Comparison of ENCODE assay signal across 9 mouse cellular contexts in genomic region chr7:25625594-25626250, GRCm38 (mm10). TPM values are rescaled to one million over a fixed set of nuclear protein-coding genes. Genes with fewer than 3 reads are reported as not detected.
DNase-seq lines count a peak whose midpoint lies in the region; ATAC-seq lines count a peak whose summit lies in the region.
"Had no signal": no experiment of that assay in that cellular context is flagged by ENCODE, and none has a peak within 500 bp of the region (broad histone marks: within the 10 kb centered on the region; RNA-seq: fewer than 3 reads in every experiment).

No protein-coding gene starts in this region.

- 81% methylated on average over 10 of the region's 10 CpGs for WGBS in intestine, embryonic 14.5 days
- 80% methylated on average over 10 of the region's 10 CpGs for WGBS in intestine, embryonic 16.5 days
- 72% methylated on average over 10 of the region's 10 CpGs for WGBS in embryonic facial prominence, embryonic 15.5 days
- 77% methylated on average over 10 of the region's 10 CpGs for WGBS in hindbrain, embryonic 13.5 days

- no peak overlapping the region for H3K4me3 ChIP-seq in intestine, embryonic 14.5 days (ENCODE audit: low read depth, low read length)
- H3K4me3 ChIP-seq in intestine, embryonic 16.5 days (ENCODE audit: low read length), result no peak overlapping the region
- no peak overlapping the region for H3K4me3 ChIP-seq in embryonic facial prominence, embryonic 15.5 days (replicated peaks)
- no peak overlapping the region for H3K4me3 ChIP-seq in hindbrain, embryonic 13.5 days
- H3K4me3 ChIP-seq: liver, embryonic 13.5 days had no signal

- H3K4me1 ChIP-seq in intestine, embryonic 14.5 days (replicated peaks; ENCODE audit: control insufficient read depth, insufficient read depth, low read length), result peaks cover 15% of the 10 kb centered on the region
- H3K4me1 ChIP-seq in intestine, embryonic 16.5 days (ENCODE audit: control insufficient read depth, insufficient read depth, low read length), result peaks cover 24% of the 10 kb centered on the region
- peaks cover 35% of the 10 kb centered on the region for H3K4me1 ChIP-seq in embryonic facial prominence, embryonic 15.5 days
- peaks cover 20% of the 10 kb centered on the region for H3K4me1 ChIP-seq in hindbrain, embryonic 13.5 days (replicated peaks)

- H3K4me2 ChIP-seq in intestine, embryonic 14.5 days (ENCODE audit: low read length), result no peak overlapping the region
- no peak overlapping the region for H3K4me2 ChIP-seq in intestine, embryonic 16.5 days (ENCODE audit: low read depth, low read length)
- no peak overlapping the region for H3K4me2 ChIP-seq in embryonic facial prominence, embryonic 15.5 days (replicated peaks)
- H3K4me2 ChIP-seq in hindbrain, embryonic 13.5 days, result no peak overlapping the region

- no peak for ATAC-seq in intestine, embryonic 14.5 days (replicated peaks; ENCODE audit: low FRiP score, low TSS enrichment, low read depth)
- ATAC-seq in intestine, embryonic 16.5 days, result no peak
- ATAC-seq in embryonic facial prominence, embryonic 15.5 days (ENCODE audit: insufficient number of reproducible peaks, low FRiP score, low TSS enrichment, low read depth), result no peak
- ATAC-seq in hindbrain, embryonic 13.5 days (ENCODE audit: low FRiP score), result no peak

- no peaks in the 10 kb centered on the region for H3K9me3 ChIP-seq in intestine, embryonic 14.5 days (ENCODE audit: control insufficient read depth, low read length)
- H3K9me3 ChIP-seq in intestine, embryonic 16.5 days (ENCODE audit: control insufficient read depth, low read length), result no peaks in the 10 kb centered on the region
- H3K9me3 ChIP-seq in embryonic facial prominence, embryonic 15.5 days (replicated peaks), result no peaks in the 10 kb centered on the region
- H3K9me3 ChIP-seq in hindbrain, embryonic 13.5 days, result no peaks in the 10 kb centered on the region
- H3K9me3 ChIP-seq: liver, embryonic 13.5 days had no signal

- DNase-seq in intestine, embryonic 14.5 days (ENCODE audit: low spot score), result peak; percentile 62
- peak; percentile 40 for DNase-seq in MEL-GATA-1-ER (ENCODE audit: extremely low read depth, low read depth)
- peak; percentile 56 for DNase-seq in lung, postnatal 36 days
- DNase-seq in right cerebral cortex, adult 18-20 months, result no peak
- DNase-seq in gastrocnemius, postnatal 10 days, result no peak
- DNase-seq: liver, embryonic 13.5 days had no signal

- H3K9ac ChIP-seq in intestine, embryonic 14.5 days (ENCODE audit: low read length), result no peak overlapping the region
- no peak overlapping the region for H3K9ac ChIP-seq in intestine, embryonic 16.5 days (ENCODE audit: low read depth, low read length)
- no peak overlapping the region for H3K9ac ChIP-seq in embryonic facial prominence, embryonic 15.5 days
- no peak overlapping the region for H3K9ac ChIP-seq in hindbrain, embryonic 13.5 days

- no peak overlapping the region for H3K27ac ChIP-seq in intestine, embryonic 14.5 days (ENCODE audit: low read depth)
- H3K27ac ChIP-seq in intestine, embryonic 16.5 days (ENCODE audit: low read length), result no peak overlapping the region
- peak overlapping the region; percentile 66; the same call in 1 of the 2 replicates for H3K27ac ChIP-seq in embryonic facial prominence, embryonic 15.5 days (replicated peaks)
- no peak overlapping the region for H3K27ac ChIP-seq in hindbrain, embryonic 13.5 days

- no peaks in the 10 kb centered on the region for H3K27me3 ChIP-seq in intestine, embryonic 14.5 days (replicated peaks; ENCODE audit: control insufficient read depth, insufficient read depth, low read length)
- H3K27me3 ChIP-seq in intestine, embryonic 16.5 days (replicated peaks; ENCODE audit: control insufficient read depth, insufficient read depth, low read length), result no peaks in the 10 kb centered on the region
- H3K27me3 ChIP-seq in embryonic facial prominence, embryonic 15.5 days, result no peaks in the 10 kb centered on the region
- peaks cover 36% of the 10 kb centered on the region for H3K27me3 ChIP-seq in hindbrain, embryonic 13.5 days

- H3K36me3 ChIP-seq in intestine, embryonic 14.5 days (ENCODE audit: control insufficient read depth, insufficient read depth, low read length), result peaks cover 47% of the 10 kb centered on the region
- peaks cover 16% of the 10 kb centered on the region; the same call in 1 of the 2 replicates for H3K36me3 ChIP-seq in intestine, embryonic 16.5 days (ENCODE audit: control insufficient read depth, insufficient read depth, low read length)
- peaks cover 37% of the 10 kb centered on the region for H3K36me3 ChIP-seq in embryonic facial prominence, embryonic 15.5 days
- H3K36me3 ChIP-seq in hindbrain, embryonic 13.5 days, result peaks cover 72% of the 10 kb centered on the region

RNA-seq across cellular contexts. Expression of gene B3gnt8, which starts 0.7 kb away (rescaled TPM):
- 3.9 and 5.4 TPM in 2 replicates for polyA plus RNA-seq in intestine, embryonic 14.5 days (2014; fragmentation: Nextera tagmentation; extraction: Ambion mirVana)
- 6.8 and 7.5 TPM in 2 replicates for polyA plus RNA-seq in intestine, embryonic 16.5 days (2015; fragmentation: Nextera tagmentation; extraction: Ambion mirVana)
- 13.5 and 13.8 TPM in 2 replicates for polyA plus RNA-seq in embryonic facial prominence, embryonic 15.5 days (2015; fragmentation: Nextera tagmentation; extraction: Ambion mirVana)
- polyA plus RNA-seq in hindbrain, embryonic 13.5 days (2015; fragmentation: Nextera tagmentation; extraction: Ambion mirVana), result 1.0 and 1.2 TPM in 2 replicates
- 1 to 10 TPM; 1.9 to 2.5 TPM for total RNA-seq in gastrocnemius, postnatal 10 days (2021)

RNA-seq across cellular contexts. Expression of gene Dmac2, which starts 6.5 kb away (rescaled TPM):
- polyA plus RNA-seq in intestine, embryonic 14.5 days (2014; fragmentation: Nextera tagmentation; extraction: Ambion mirVana), result 40.9 and 43.4 TPM in 2 replicates
- polyA plus RNA-seq in intestine, embryonic 16.5 days (2015; fragmentation: Nextera tagmentation; extraction: Ambion mirVana), result 41.8 and 43.4 TPM in 2 replicates
- polyA plus RNA-seq in embryonic facial prominence, embryonic 15.5 days (2015; fragmentation: Nextera tagmentation; extraction: Ambion mirVana), result 30.6 and 33.8 TPM in 2 replicates
- 35.8 and 42.6 TPM in 2 replicates for polyA plus RNA-seq in hindbrain, embryonic 13.5 days (2015; fragmentation: Nextera tagmentation; extraction: Ambion mirVana)
- 10 to 100 TPM; 24.8 to 24.9 TPM for total RNA-seq in gastrocnemius, postnatal 10 days (2021)

RNA-seq across cellular contexts. Expression of gene Erich4, which starts 10.0 kb away (rescaled TPM):
- 0.60 and 1.1 TPM in 2 replicates for polyA plus RNA-seq in intestine, embryonic 14.5 days (2014; fragmentation: Nextera tagmentation; extraction: Ambion mirVana)
- 31.8 and 43.6 TPM in 2 replicates for polyA plus RNA-seq in intestine, embryonic 16.5 days (2015; fragmentation: Nextera tagmentation; extraction: Ambion mirVana)
- not detected in 2 replicates for polyA plus RNA-seq in embryonic facial prominence, embryonic 15.5 days (2015; fragmentation: Nextera tagmentation; extraction: Ambion mirVana)
- not detected in 2 replicates for polyA plus RNA-seq in hindbrain, embryonic 13.5 days (2015; fragmentation: Nextera tagmentation; extraction: Ambion mirVana)
- not detected for total RNA-seq in gastrocnemius, postnatal 10 days (2021)

RNA-seq across cellular contexts. Expression of gene Bckdha, which starts 33.1 kb away (rescaled TPM):
- 44.1 and 48.7 TPM in 2 replicates for polyA plus RNA-seq in intestine, embryonic 14.5 days (2014; fragmentation: Nextera tagmentation; extraction: Ambion mirVana)
- 49.3 and 50.9 TPM in 2 replicates for polyA plus RNA-seq in intestine, embryonic 16.5 days (2015; fragmentation: Nextera tagmentation; extraction: Ambion mirVana)
- polyA plus RNA-seq in embryonic facial prominence, embryonic 15.5 days (2015; fragmentation: Nextera tagmentation; extraction: Ambion mirVana), result 55.3 and 64.7 TPM in 2 replicates
- 46.3 and 49.2 TPM in 2 replicates for polyA plus RNA-seq in hindbrain, embryonic 13.5 days (2015; fragmentation: Nextera tagmentation; extraction: Ambion mirVana)
- total RNA-seq in gastrocnemius, postnatal 10 days (2021), result 10 to 100 TPM; 51.9 to 60.8 TPM

RNA-seq across cellular contexts. Expression of gene Exosc5, which starts 33.2 kb away (rescaled TPM):
- 93.8 and 98.4 TPM in 2 replicates for polyA plus RNA-seq in intestine, embryonic 14.5 days (2014; fragmentation: Nextera tagmentation; extraction: Ambion mirVana)
- polyA plus RNA-seq in intestine, embryonic 16.5 days (2015; fragmentation: Nextera tagmentation; extraction: Ambion mirVana), result 82.6 and 87.2 TPM in 2 replicates
- polyA plus RNA-seq in embryonic facial prominence, embryonic 15.5 days (2015; fragmentation: Nextera tagmentation; extraction: Ambion mirVana), result 70.1 and 71.3 TPM in 2 replicates
- polyA plus RNA-seq in hindbrain, embryonic 13.5 days (2015; fragmentation: Nextera tagmentation; extraction: Ambion mirVana), result 44.7 and 47.1 TPM in 2 replicates
- 10 to 100 TPM; 23.6 to 26.0 TPM for total RNA-seq in gastrocnemius, postnatal 10 days (2021)

Comparison
In these comparisons a context has a peak if more than half of its experiments do, and no peak if none do; other contexts are left out.
1. RNA of gene Erich4, which starts 10.0 kb away (polyA plus RNA-seq): 31.8 to 43.6 TPM in intestine, embryonic 16.5 days; 0.60 to 1.1 TPM in intestine, embryonic 14.5 days, not detected in embryonic facial prominence, embryonic 15.5 days and not detected in hindbrain, embryonic 13.5 days; every median in the first group is over 10 times any median in the second.
2. DNase-seq: peak in intestine, embryonic 14.5 days (single experiment), MEL-GATA-1-ER (single experiment) and lung, postnatal 36 days (single experiment); none in right cerebral cortex, adult 18-20 months (single experiment) and gastrocnemius, postnatal 10 days (single experiment).